Mouse (Mus musculus): ENCODE measurements around the gene Cep83. TPM values are rescaled to one million over a fixed set of nuclear protein-coding genes. Genes with fewer than 3 reads are reported as not detected.

Gene Cep83
- total RNA-seq, 2 experiments from 2014 or later = 8.0 to 8.2 TPM

- no peak for DNase-seq (ENCODE audit: low spot score in 2 of 2)
Measured at GRCm38 (mm10) chr10:94825951-94826350, 137.5 kb downstream of the Cep83 start.

- DNase-seq (ENCODE audit: low spot score in 2 of 2) = no peak
Measured at GRCm38 (mm10) chr10:94826436-94826835, 138.0 kb downstream of the Cep83 start.

- no peak for DNase-seq (ENCODE audit: low spot score in 2 of 2)
Measured at GRCm38 (mm10) chr10:94827325-94827724, 138.9 kb downstream of the Cep83 start.

GRCm38 (mm10) chr10:94827890-94828733 is 139.7 kb downstream of the Cep83 start:
- no peak for DNase-seq (ENCODE audit: low spot score in 2 of 2)

GRCm38 (mm10) chr10:94828734-94829230 is 140.3 kb downstream of the Cep83 start:
- no peak for DNase-seq (ENCODE audit: low spot score in 2 of 2)

GRCm38 (mm10) chr10:94829407-94829806 is 141.0 kb downstream of the Cep83 start:
- DNase-seq (ENCODE audit: low spot score in 2 of 2) = peak; percentile 60 to 71

GRCm38 (mm10) chr10:94835874-94836273 is 147.4 kb downstream of the Cep83 start:
- DNase-seq (ENCODE audit: low spot score in 2 of 2) = no peak
